Mouse (Mus musculus): Measurements from ENCODE around the gene Crybb1. TPM values are rescaled to one million over a fixed set of nuclear protein-coding genes. Genes with fewer than 3 reads are reported as not detected.

Crybb1 gene
- polyA plus RNA-seq, 1 experiment from 2014 or later = 0.29 TPM

DNA sequence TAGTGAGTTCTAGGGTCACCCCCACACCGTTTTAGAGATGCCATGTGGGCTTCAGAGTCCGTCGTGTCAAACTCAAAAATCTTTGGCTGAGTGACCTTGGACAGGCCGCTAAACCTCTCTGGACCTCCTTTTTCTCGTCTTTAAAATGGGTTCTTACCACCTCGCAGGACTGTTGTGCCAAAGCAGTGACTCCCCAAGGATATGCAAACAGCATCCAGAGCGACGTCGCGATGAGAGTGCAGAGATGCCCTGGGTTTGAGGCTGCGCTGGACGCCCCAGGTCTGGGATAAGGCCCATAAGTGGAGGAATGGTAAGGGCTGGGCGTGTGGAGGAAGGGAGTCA lies 27.7 kb upstream of the Crybb1 start:
- ATAC-seq (ENCODE audit: low FRiP score) = 0 out of 2 replicates have a peak, but pooled peaks have one; percentile 0
- no peaks in the 10 kb centered on the region for H3K27me3 ChIP-seq (ENCODE audit: control insufficient read depth, insufficient read depth, low read length)
- WGBS = 2% methylated on average over 13 of the region's 13 CpGs

DNA sequence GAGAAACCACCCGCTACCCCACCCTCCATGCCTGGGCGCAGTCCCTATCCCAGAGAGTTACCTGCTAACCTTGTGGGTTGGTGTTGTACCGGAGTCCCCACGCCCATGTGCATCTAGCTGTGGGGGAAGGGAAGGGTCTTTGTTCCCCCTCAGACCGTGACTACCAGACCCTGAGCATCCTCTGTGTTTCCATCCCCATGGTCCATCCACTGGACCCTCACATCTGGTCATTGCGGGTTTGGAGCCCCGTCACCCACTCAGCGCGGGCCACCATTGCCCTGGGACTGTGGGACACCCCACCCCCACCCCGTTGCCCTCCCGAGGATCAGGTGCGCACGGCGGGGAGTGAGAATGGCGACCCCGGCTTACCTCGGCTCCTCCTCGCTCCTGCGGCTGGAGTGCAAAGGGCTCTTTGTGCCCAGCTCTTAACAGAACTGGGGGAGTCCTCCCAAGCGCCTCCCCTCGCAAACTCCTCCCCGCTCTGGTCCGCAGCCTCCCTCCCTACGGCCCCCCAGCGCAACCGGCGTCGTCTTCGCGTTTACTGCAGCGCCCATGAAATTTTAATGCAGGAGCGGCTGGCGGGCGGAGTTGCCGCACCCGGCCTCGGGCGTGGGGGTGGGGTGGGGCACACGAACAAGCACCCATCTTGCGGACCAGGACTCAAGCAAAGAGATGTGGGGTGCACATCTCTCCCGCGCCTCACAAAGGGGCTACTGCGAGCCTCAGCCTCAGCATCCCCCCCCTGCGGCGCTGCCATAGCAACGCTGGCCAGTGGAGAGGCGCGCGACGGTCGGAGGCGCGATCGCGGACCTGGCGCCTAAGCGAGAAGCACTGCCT lies 27.2 kb upstream of the Crybb1 start:
- under 1% methylated on average over 57 of the region's 57 CpGs for WGBS
- H3K4me3 ChIP-seq (ENCODE audit: low read depth, low read length) = peak overlapping the region; percentile 76
- H3K27me3 ChIP-seq (ENCODE audit: control insufficient read depth, insufficient read depth, low read length) = no peaks in the 10 kb centered on the region
- H3K27ac ChIP-seq (ENCODE audit: low read depth, low read length) = peak overlapping the region; percentile 98
- peak overlapping the region; percentile 98 for H3K9ac ChIP-seq (ENCODE audit: low read length)
- peaks cover 12% of the 10 kb centered on the region for H3K36me3 ChIP-seq (ENCODE audit: control insufficient read depth, insufficient read depth, low read length)
- peak overlapping the region; percentile 86 for H3K4me2 ChIP-seq
- ATAC-seq (ENCODE audit: low FRiP score) (peak; percentile 88), DNase-seq (ENCODE audit: low spot score, missing footprints) (peak; percentile 98)
- peaks cover 44% of the 10 kb centered on the region for H3K4me1 ChIP-seq (ENCODE audit: control insufficient read depth, insufficient read depth, low read length)
- no peaks in the 10 kb centered on the region for H3K9me3 ChIP-seq (ENCODE audit: control insufficient read depth, low read length)

More for the DNA sequence above, 27.7 kb upstream of the Crybb1 start:
- H3K9me3 ChIP-seq (ENCODE audit: control insufficient read depth, low read length) = no peaks in the 10 kb centered on the region
- peak overlapping the region; percentile 86 for H3K4me2 ChIP-seq
- H3K9ac ChIP-seq (ENCODE audit: low read length) = peak overlapping the region; percentile 98
- peaks cover 44% of the 10 kb centered on the region for H3K4me1 ChIP-seq (ENCODE audit: control insufficient read depth, insufficient read depth, low read length)
- DNase-seq (ENCODE audit: low spot score, missing footprints) = peak; percentile 97
- H3K36me3 ChIP-seq (ENCODE audit: control insufficient read depth, insufficient read depth, low read length) = peaks cover 15% of the 10 kb centered on the region
- H3K27ac ChIP-seq (ENCODE audit: low read depth, low read length) = peak overlapping the region; percentile 98
- peak overlapping the region; percentile 76 for H3K4me3 ChIP-seq (ENCODE audit: low read depth, low read length)

DNA sequence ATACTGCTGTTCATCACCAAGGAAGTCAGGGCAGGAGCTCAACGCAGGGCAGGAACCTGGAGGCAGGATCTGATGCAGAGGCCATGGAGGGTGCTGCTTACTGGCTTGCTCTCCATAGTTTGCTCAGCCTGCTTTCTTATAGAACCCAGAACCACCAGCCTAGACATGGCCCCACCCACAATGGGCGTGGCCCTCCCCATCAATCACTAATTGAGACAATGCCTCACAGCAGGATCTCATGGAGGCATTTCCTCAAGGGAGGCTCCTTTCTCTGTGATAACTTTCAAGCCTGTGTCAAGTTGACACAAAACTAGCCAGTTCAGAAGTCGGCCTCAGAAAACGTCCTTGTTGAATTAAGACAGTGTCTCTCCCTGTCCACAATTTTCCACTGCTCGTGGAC lies 19.8 kb upstream of the Crybb1 start:
- H3K4me2 ChIP-seq = no peak overlapping the region
- H3K36me3 ChIP-seq (ENCODE audit: control insufficient read depth, insufficient read depth, low read length) = no peaks in the 10 kb centered on the region
- ATAC-seq (ENCODE audit: low FRiP score) (no peak), DNase-seq (ENCODE audit: low spot score, missing footprints) (no peak)
- H3K4me1 ChIP-seq (ENCODE audit: control insufficient read depth, insufficient read depth, low read length) = peaks cover 44% of the 10 kb centered on the region
- no peak overlapping the region for H3K9ac ChIP-seq (ENCODE audit: low read length)
- WGBS = 57% methylated on average over 5 of the region's 5 CpGs
- no peaks in the 10 kb centered on the region for H3K9me3 ChIP-seq (ENCODE audit: control insufficient read depth, low read length)
- peak overlapping the region; percentile 97 for H3K27ac ChIP-seq (ENCODE audit: low read depth, low read length)
- no peak overlapping the region for H3K4me3 ChIP-seq (ENCODE audit: low read depth, low read length)
- H3K27me3 ChIP-seq (ENCODE audit: control insufficient read depth, insufficient read depth, low read length) = no peaks in the 10 kb centered on the region

DNA sequence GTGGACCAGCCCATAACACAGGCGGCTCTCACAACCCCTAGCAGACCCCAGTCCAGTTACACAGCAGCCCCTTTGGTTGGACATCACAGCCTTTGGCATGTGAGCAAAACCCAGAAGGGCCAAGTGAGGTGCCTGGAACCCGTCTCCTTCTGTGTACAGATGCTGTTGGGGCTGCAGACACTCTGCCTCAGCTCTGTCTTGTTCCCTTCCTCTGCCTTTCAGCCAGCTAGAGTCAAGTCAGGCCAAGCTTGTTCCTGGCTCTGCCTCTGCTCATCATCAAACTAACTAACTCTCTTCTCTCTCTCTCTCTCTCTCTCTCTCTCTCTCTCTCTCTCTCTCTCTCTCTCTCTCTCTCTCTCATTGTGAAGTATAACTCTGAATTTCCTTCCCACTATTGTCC lies 19.0 kb upstream of the Crybb1 start:
- H3K36me3 ChIP-seq (ENCODE audit: control insufficient read depth, insufficient read depth, low read length) = no peaks in the 10 kb centered on the region
- no peaks in the 10 kb centered on the region for H3K9me3 ChIP-seq (ENCODE audit: control insufficient read depth, low read length)
- H3K4me3 ChIP-seq (ENCODE audit: low read depth, low read length) = no peak overlapping the region; the same call in 1 of the 2 replicates
- H3K4me1 ChIP-seq (ENCODE audit: control insufficient read depth, insufficient read depth, low read length) = peaks cover 44% of the 10 kb centered on the region
- 63% methylated on average over 2 of the region's 2 CpGs for WGBS
- H3K27me3 ChIP-seq (ENCODE audit: control insufficient read depth, insufficient read depth, low read length) = no peaks in the 10 kb centered on the region
- H3K27ac ChIP-seq (ENCODE audit: low read depth, low read length) = peak overlapping the region; percentile 97
- H3K4me2 ChIP-seq = peak overlapping the region; percentile 17
- peak overlapping the region; percentile 47 for H3K9ac ChIP-seq (ENCODE audit: low read length)
- ATAC-seq (ENCODE audit: low FRiP score) = no peak
- DNase-seq (ENCODE audit: low spot score, missing footprints) = peak; percentile 92

DNA sequence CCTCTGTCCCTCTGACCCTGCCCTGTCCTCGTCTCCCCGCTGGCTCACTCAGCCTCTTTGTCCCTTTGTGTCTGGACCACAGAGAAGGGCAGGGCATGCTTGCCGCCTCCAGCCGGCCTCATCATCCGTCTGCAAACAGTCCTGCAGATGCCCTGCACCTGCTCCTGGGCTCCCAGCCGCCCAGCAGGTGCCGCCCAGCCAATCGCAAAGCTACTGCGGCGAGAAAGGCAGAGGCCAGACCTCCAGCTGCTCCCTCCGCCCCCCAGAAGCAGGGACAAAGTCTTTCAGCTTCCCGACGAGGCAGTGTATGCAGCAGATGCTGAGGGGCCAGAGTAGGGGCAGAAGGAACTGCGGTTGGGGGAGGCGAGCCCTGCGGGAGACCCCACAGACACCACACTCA lies 18.2 kb upstream of the Crybb1 start:
- ATAC-seq (ENCODE audit: low FRiP score) (peak; percentile 92), DNase-seq (ENCODE audit: low spot score, missing footprints) (peak; percentile 98)
- Histone ChIP-seq H3K36me3 (ENCODE audit: control insufficient read depth, insufficient read depth, low read length) (no peaks in the 10 kb centered on the region), H3K4me3 (ENCODE audit: low read depth, low read length) (peak overlapping the region; percentile 16), H3K27me3 (ENCODE audit: control insufficient read depth, insufficient read depth, low read length) (no peaks in the 10 kb centered on the region), H3K4me1 (ENCODE audit: control insufficient read depth, insufficient read depth, low read length) (peaks cover 44% of the 10 kb centered on the region), H3K4me2 (peak overlapping the region; percentile 17), H3K9me3 (ENCODE audit: control insufficient read depth, low read length) (no peaks in the 10 kb centered on the region), H3K9ac (ENCODE audit: low read length) (peak overlapping the region; percentile 47), H3K27ac (ENCODE audit: low read depth, low read length) (peak overlapping the region; percentile 97)
- WGBS = 2% methylated on average over 16 of the region's 16 CpGs

DNA sequence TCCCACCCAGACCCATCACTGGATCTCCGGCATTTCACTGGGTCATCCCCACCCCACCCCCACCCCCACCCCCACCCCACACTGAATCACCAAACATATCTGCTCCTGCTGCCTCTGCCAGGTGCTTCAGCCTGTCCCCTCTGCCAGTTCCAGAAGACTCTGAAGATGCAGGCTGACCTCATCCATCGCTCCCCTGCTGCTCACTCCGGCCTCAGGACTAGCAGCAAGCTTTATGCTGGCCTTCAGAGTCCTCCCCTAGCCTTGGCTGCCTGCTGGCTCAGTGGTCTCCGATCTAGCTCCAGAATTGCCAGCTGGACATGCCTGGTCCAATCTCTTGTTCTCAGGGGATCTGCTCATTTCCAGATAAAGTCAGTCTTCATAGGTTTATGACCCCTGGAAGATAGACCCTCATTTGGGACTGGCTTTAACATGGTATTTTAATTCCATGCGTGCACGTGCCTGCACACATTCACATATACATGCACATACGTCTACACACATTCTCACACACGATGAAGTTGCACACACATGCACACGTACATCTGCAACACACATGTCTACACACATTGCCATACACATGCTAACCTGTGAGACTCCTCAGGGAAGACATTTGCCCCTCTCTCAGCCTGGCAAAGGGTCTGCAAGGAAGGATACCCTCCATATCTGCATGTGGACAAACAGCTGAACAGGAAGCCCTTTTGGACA lies 17.6 kb upstream of the Crybb1 start:
- 35% methylated on average over 9 of the region's 9 CpGs for WGBS
- Histone ChIP-seq H3K27me3 (ENCODE audit: control insufficient read depth, insufficient read depth, low read length) (no peaks in the 10 kb centered on the region), H3K4me3 (ENCODE audit: low read depth, low read length) (peak overlapping the region; percentile 16; the same call in 1 of the 2 replicates), H3K4me1 (ENCODE audit: control insufficient read depth, insufficient read depth, low read length) (peaks cover 44% of the 10 kb centered on the region), H3K4me2 (peak overlapping the region; percentile 17), H3K27ac (ENCODE audit: low read depth, low read length) (peak overlapping the region; percentile 97), H3K36me3 (ENCODE audit: control insufficient read depth, insufficient read depth, low read length) (no peaks in the 10 kb centered on the region), H3K9me3 (ENCODE audit: control insufficient read depth, low read length) (no peaks in the 10 kb centered on the region), H3K9ac (ENCODE audit: low read length) (peak overlapping the region; percentile 47)
- DNase-seq (ENCODE audit: low spot score, missing footprints) (peak; percentile 92), ATAC-seq (ENCODE audit: low FRiP score) (no peak; the same call in 1 of the 2 replicates)

DNA sequence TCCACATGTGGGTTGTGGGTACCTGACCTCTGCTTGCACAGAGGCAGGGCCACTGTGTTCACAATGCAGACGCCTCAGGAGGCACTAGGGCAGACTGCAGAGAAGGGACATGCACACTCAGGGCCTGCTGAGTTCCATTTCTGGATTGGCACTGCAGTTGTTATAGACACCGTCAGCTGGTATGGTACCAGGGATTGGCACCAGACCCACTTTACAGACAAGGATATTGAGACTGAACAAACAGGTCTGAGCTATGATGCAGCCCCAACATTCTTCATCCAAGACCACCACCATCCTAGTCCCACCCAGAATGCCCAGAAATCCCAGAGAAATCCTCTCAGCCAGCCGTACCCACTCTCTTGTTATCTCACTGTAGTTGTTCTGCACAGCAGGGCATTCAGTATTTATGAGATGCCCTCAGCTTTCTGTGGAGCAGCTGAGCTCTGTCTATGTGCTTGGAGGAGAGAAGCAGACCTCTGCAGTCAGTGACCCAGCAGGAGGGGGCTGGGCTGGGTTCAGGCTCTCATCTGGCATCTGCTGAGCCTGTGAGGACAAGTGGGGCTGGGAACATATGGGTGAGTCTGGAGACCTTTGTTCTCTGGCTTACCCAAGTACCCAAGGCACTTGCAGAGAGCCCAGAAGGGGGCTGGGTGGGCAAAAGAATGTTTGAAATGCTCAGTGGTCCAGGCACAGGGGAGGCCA lies 16.7 kb upstream of the Crybb1 start:
- Histone ChIP-seq H3K4me3 (ENCODE audit: low read depth, low read length) (no peak overlapping the region), H3K4me2 (no peak overlapping the region), H3K9ac (ENCODE audit: low read length) (no peak overlapping the region; the same call in 1 of the 2 replicates), H3K27ac (ENCODE audit: low read depth, low read length) (peak overlapping the region; percentile 97), H3K4me1 (ENCODE audit: control insufficient read depth, insufficient read depth, low read length) (peaks cover 44% of the 10 kb centered on the region), H3K36me3 (ENCODE audit: control insufficient read depth, insufficient read depth, low read length) (no peaks in the 10 kb centered on the region), H3K9me3 (ENCODE audit: control insufficient read depth, low read length) (no peaks in the 10 kb centered on the region), H3K27me3 (ENCODE audit: control insufficient read depth, insufficient read depth, low read length) (no peaks in the 10 kb centered on the region)
- 51% methylated on average over 3 of the region's 3 CpGs for WGBS
- DNase-seq (ENCODE audit: low spot score, missing footprints) = no peak
- peak; percentile 30 for ATAC-seq (ENCODE audit: low FRiP score)

DNA sequence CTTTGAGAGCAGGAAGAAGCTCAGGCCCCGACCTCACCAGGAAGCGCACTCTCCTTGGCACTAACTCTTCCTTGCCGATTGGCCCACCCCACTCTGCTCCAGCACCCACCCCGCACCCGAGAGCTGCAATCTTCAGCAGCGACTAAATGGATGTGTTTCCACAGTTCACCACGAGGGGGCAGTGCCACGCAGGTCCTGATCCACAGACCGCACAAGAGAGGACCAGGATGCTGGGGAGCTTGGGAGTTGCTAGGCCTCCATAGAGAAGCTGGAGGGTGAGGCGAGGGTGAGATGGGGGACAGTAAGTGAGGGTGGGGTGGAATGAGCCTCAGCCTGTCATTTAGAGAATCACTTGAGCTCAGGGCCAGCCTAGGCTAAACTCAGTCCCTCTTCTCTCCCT lies 14.9 kb upstream of the Crybb1 start:
- ATAC-seq (ENCODE audit: low FRiP score) (peak; percentile 5; the same call in 1 of the 2 replicates), DNase-seq (ENCODE audit: low spot score, missing footprints) (peak; percentile 99)
- Histone ChIP-seq H3K4me3 (ENCODE audit: low read depth, low read length) (no peak overlapping the region), H3K4me2 (no peak overlapping the region), H3K27ac (ENCODE audit: low read depth, low read length) (no peak overlapping the region; the same call in 1 of the 2 replicates), H3K4me1 (ENCODE audit: control insufficient read depth, insufficient read depth, low read length) (peaks cover 44% of the 10 kb centered on the region), H3K27me3 (ENCODE audit: control insufficient read depth, insufficient read depth, low read length) (no peaks in the 10 kb centered on the region), H3K9ac (ENCODE audit: low read length) (no peak overlapping the region), H3K9me3 (ENCODE audit: control insufficient read depth, low read length) (no peaks in the 10 kb centered on the region), H3K36me3 (ENCODE audit: control insufficient read depth, insufficient read depth, low read length) (no peaks in the 10 kb centered on the region)
- WGBS = 3% methylated on average over 10 of the region's 10 CpGs

Data from midbrain, embryonic 11.5 days (tissue).